Mouse (Mus musculus): Measurements from ENCODE around the gene Car10.

GRCm38 (mm10) chr11:93646216-93646615 is 548.4 kb downstream of the Car10 start:
- TF ChIP-seq CTCF (conservative IDR thresholded peaks at IDR 0.05; ENCODE audit: insufficient read depth, insufficient read length, low read depth, low read length) (no peak), POLR2A (IDR thresholded peaks at IDR 0.05; ENCODE audit: low read depth, low read length) (no peak)
